Mouse (Mus musculus): ENCODE results near the gene Tbc1d24. TPM values are rescaled to one million over a fixed set of nuclear protein-coding genes. Genes with fewer than 3 reads are reported as not detected.

Gene Tbc1d24
- polyA plus RNA-seq, 1 experiment from 2014 or later: 1.8 TPM

DNA sequence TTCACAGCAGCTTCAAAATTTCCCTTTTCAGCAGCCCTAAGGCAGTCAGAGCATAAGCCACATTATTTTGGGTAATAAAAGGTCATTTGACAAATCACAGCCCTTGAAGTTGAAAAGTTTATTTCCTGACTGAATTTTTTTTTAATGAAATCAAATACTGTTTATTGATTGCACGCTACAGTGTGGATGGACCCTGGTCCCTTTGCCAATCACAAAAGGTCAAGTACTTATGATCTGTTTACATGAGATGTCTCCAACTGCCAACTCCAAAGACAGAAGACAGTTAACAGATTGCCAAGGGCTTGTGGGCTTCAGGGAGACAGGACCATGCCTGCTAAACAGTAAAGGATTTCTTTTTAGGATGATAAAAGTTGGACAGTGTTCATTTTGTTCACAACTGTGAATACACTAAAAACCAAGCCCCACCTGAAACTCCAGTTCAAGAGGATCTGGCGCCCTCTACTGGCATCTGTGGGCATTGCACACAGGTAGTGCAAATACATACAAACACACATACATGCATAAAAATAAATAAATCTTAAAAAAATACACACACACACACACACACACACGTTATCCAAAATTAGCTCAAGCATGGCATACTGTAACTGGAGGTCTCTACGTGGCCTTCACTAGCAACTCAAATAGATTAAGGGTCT, 38.1 kb upstream of the Tbc1d24 start:
- no peaks in the 10 kb centered on the region for H3K27me3 ChIP-seq (replicated peaks; ENCODE audit: insufficient read depth, low read length)
- no peak overlapping the region for H3K9ac ChIP-seq (replicated peaks; ENCODE audit: low read depth)
- ATAC-seq (no peak), DNase-seq (ENCODE audit: low spot score) (peak; percentile 17)
- H3K4me3 ChIP-seq (ENCODE audit: low read depth, low read length): no peak overlapping the region
- WGBS: 89% methylated on average over 4 of the region's 4 CpGs
- H3K9me3 ChIP-seq (ENCODE audit: low read length): no peaks in the 10 kb centered on the region
- H3K4me2 ChIP-seq (replicated peaks; ENCODE audit: low read depth, low read length): no peak overlapping the region
- no peak overlapping the region for H3K27ac ChIP-seq (ENCODE audit: low read length)
- TF ChIP-seq CTCF (IDR thresholded peaks at IDR 0.05) (peak; percentile 74), EP300 (IDR thresholded peaks at IDR 0.05) (no peak)
- no peaks in the 10 kb centered on the region for H3K4me1 ChIP-seq (ENCODE audit: insufficient read depth, low read depth, low read length)
- no peaks in the 10 kb centered on the region for H3K36me3 ChIP-seq (ENCODE audit: insufficient read depth, low read length)

DNA sequence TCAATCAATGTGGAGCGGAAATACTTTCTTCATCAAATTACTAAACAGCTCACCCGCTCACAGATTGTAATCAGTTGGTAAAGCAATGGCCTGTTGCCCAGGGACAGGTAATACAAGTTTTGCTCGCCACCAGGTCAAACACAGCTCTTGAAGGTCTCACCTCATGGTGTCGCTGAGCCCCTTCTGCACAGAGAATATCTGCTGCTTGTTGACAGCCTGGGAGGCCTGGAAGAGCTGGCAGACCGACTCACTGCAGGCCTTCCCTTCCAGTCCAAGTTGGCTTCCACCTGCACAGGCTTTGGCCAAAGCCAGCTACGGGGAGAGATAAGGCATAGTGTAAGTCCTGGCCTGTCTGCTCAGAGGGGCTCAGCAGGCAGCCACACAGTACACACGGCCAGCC, 31.6 kb upstream of the Tbc1d24 start:
- Histone ChIP-seq H3K4me1 (ENCODE audit: insufficient read depth, low read depth, low read length) (no peaks in the 10 kb centered on the region), H3K36me3 (ENCODE audit: insufficient read depth, low read length) (peaks cover 11% of the 10 kb centered on the region), H3K4me3 (ENCODE audit: low read depth, low read length) (no peak overlapping the region), H3K9ac (replicated peaks; ENCODE audit: low read depth) (no peak overlapping the region), H3K9me3 (ENCODE audit: low read length) (no peaks in the 10 kb centered on the region), H3K4me2 (replicated peaks; ENCODE audit: low read depth, low read length) (no peak overlapping the region), H3K27me3 (replicated peaks; ENCODE audit: insufficient read depth, low read length) (no peaks in the 10 kb centered on the region), H3K27ac (ENCODE audit: low read length) (no peak overlapping the region)
- TF ChIP-seq EP300 (IDR thresholded peaks at IDR 0.05) (no peak), CTCF (IDR thresholded peaks at IDR 0.05) (no peak)
- ATAC-seq (no peak), DNase-seq (ENCODE audit: low spot score) (no peak)
- 92% methylated on average over 7 of the region's 7 CpGs for WGBS

DNA sequence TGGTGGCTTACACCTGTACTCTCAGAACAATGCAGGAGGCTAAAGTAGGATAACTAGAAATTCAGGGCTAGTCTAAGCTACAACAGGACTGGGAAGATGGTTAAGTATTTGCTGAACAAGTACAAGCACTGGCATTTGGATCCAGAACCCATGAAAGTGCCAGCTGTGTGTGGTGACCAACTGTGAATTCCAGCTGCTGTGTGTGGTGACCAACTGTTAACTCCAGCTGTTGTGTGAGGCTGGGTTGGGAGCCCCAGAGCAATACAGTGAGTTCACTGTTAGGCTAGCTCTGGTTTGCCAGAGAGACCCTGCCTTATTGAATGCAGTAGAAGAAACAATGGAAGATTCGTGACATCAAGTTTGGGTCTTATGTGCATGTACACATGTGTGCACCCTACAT, 31.1 kb upstream of the Tbc1d24 start:
- WGBS: 100% methylated on average over 1 of the region's 1 CpGs
- Histone ChIP-seq H3K36me3 (ENCODE audit: insufficient read depth, low read length) (peaks cover 11% of the 10 kb centered on the region), H3K4me3 (ENCODE audit: low read depth, low read length) (no peak overlapping the region), H3K27ac (ENCODE audit: low read length) (no peak overlapping the region), H3K9ac (replicated peaks; ENCODE audit: low read depth) (no peak overlapping the region), H3K4me1 (ENCODE audit: insufficient read depth, low read depth, low read length) (no peaks in the 10 kb centered on the region), H3K27me3 (replicated peaks; ENCODE audit: insufficient read depth, low read length) (no peaks in the 10 kb centered on the region), H3K9me3 (ENCODE audit: low read length) (no peaks in the 10 kb centered on the region), H3K4me2 (replicated peaks; ENCODE audit: low read depth, low read length) (no peak overlapping the region)
- ATAC-seq (no peak), DNase-seq (ENCODE audit: low spot score) (no peak)
- TF ChIP-seq EP300 (IDR thresholded peaks at IDR 0.05) (no peak), CTCF (IDR thresholded peaks at IDR 0.05) (no peak)

DNA sequence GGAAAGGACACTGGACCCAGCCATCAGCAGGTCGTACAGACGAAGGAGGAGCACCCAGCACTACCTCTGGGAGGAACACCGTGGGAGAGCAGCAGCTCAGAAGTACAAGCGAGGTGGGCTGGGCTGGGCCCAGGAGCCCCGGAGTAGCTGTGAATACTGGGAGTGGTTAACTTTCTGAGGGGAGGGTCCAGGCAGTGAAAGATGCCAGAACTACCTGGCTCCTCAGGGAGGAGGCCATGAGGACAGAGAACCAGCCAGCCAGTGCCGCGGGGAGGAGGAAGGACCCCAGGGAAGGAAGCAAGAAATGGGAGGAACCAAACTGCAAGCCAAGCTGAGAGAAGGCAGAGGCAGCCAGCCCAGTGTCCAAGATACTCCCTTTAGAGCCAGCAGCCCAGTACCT, 22.6 kb upstream of the Tbc1d24 start:
- no peak for ATAC-seq
- whole genome bisulfite sequencing: 84% methylated on average over 7 of the region's 7 CpGs
- TF ChIP-seq EP300 (IDR thresholded peaks at IDR 0.05) (no peak), CTCF (IDR thresholded peaks at IDR 0.05) (no peak)

DNA sequence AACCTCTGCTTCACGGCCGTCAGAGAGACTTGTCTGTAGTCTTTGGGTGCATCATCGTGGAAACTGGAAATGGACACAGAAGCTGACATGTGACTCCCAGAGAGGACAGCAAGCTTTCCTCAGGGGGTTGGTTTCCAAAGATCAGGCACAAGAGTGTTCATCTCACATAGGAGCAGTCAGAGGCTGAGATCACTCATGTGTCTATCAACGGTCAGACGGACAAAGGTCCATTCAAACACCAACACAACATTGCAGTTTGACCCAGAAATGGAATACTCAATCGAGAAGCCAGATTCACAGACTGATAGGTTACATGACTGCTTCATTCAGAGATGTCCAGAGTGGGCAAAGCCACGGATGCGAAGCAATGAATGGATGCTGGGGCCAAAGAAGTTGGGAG, 21.4 kb upstream of the Tbc1d24 start:
- TF ChIP-seq EP300 (IDR thresholded peaks at IDR 0.05) (no peak), CTCF (IDR thresholded peaks at IDR 0.05) (no peak)
- Histone ChIP-seq H3K27me3 (replicated peaks; ENCODE audit: insufficient read depth, low read length) (no peaks in the 10 kb centered on the region), H3K27ac (ENCODE audit: low read length) (no peak overlapping the region), H3K4me2 (replicated peaks; ENCODE audit: low read depth, low read length) (no peak overlapping the region), H3K9me3 (ENCODE audit: low read length) (no peaks in the 10 kb centered on the region), H3K4me3 (ENCODE audit: low read depth, low read length) (no peak overlapping the region), H3K36me3 (ENCODE audit: insufficient read depth, low read length) (peaks cover 11% of the 10 kb centered on the region; the same call in 1 of the 2 replicates), H3K4me1 (ENCODE audit: insufficient read depth, low read depth, low read length) (no peaks in the 10 kb centered on the region), H3K9ac (replicated peaks; ENCODE audit: low read depth) (no peak overlapping the region)
- DNase-seq (ENCODE audit: low spot score): no peak
- 92% methylated on average over 8 of the region's 8 CpGs for WGBS
- ATAC-seq: no peak

More for the DNA sequence above, 22.6 kb upstream of the Tbc1d24 start:
- Histone ChIP-seq H3K4me2 (replicated peaks; ENCODE audit: low read depth, low read length) (no peak overlapping the region), H3K9ac (replicated peaks; ENCODE audit: low read depth) (no peak overlapping the region), H3K4me1 (ENCODE audit: insufficient read depth, low read depth, low read length) (no peaks in the 10 kb centered on the region), H3K27ac (ENCODE audit: low read length) (no peak overlapping the region), H3K36me3 (ENCODE audit: insufficient read depth, low read length) (peaks cover 11% of the 10 kb centered on the region; the same call in 1 of the 2 replicates), H3K9me3 (ENCODE audit: low read length) (no peaks in the 10 kb centered on the region), H3K4me3 (ENCODE audit: low read depth, low read length) (no peak overlapping the region), H3K27me3 (replicated peaks; ENCODE audit: insufficient read depth, low read length) (no peaks in the 10 kb centered on the region)
- no peak for DNase-seq (ENCODE audit: low spot score)

DNA sequence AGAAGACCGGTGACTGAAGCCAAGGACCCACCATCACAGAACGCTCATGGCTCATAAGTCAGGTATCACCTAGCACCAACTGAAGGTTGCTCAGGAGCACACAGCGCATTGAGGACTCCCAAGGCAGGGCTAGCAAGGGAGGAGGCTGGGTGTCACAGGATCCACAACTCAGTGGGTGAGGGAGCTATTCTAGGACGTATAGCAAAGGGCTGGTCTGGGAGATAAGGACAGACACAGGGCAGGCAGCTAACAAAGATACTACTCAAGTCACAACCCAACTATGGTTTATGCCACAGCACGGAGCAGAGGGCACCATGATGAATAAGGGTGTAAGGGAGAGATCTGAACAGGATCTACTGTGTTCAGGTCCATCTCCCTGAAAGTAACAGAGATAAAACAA, 20.5 kb upstream of the Tbc1d24 start:
- Histone ChIP-seq H3K4me2 (replicated peaks; ENCODE audit: low read depth, low read length) (no peak overlapping the region), H3K9me3 (ENCODE audit: low read length) (no peaks in the 10 kb centered on the region), H3K4me3 (ENCODE audit: low read depth, low read length) (no peak overlapping the region), H3K27me3 (replicated peaks; ENCODE audit: insufficient read depth, low read length) (no peaks in the 10 kb centered on the region), H3K36me3 (ENCODE audit: insufficient read depth, low read length) (peaks cover 11% of the 10 kb centered on the region; the same call in 1 of the 2 replicates), H3K9ac (replicated peaks; ENCODE audit: low read depth) (no peak overlapping the region), H3K4me1 (ENCODE audit: insufficient read depth, low read depth, low read length) (no peaks in the 10 kb centered on the region), H3K27ac (ENCODE audit: low read length) (no peak overlapping the region)
- TF ChIP-seq CTCF (IDR thresholded peaks at IDR 0.05): no peak
- no peak for TF ChIP-seq EP300 (IDR thresholded peaks at IDR 0.05)
- 91% methylated on average over 5 of the region's 5 CpGs for WGBS
- DNase-seq (ENCODE audit: low spot score) (no peak), ATAC-seq (no peak)

Measured in lung, postnatal 0 days (tissue).